Mouse (Mus musculus) frontal cortex, adult (tissue): ENCODE measurements at regions not wholly inside any gene's neighbourhood (a gene's known extent, or its start where the extent isn't known, plus 50 kb on each side); places are given as distances from the start of the nearest gene placed in this dataset.

Source experiments
- ATAC-seq: cut with Nextera tagmentation; 2 replicates; pipeline ENCODE4 v1.9.2; 2017; ENCODE audit warnings: mild to moderate bottlenecking, moderate library complexity, mixed read lengths; ENCODE audit not compliant: low TSS enrichment

DNA sequence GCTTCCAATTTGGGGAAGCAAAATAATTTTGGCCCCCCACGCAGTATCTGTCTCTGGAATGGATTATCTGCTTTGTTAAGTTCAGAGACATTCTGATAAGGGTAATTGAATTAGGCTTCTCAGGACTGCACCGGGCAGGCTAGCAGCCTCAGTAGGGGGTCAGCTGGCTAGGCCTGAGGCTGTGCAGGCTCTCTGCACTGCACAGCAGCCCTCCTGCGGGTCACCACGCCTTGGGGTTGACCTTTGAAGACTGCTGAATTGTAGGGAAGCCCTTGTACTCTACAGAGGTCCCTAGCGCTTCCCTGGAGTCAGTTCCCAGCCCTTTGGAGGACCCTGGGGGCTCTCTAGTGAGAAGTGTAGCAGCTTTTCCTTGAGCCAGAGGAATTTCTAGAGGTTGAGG is 78.5 kb upstream of the Six2 start:
- ATAC-seq = no peak

DNA sequence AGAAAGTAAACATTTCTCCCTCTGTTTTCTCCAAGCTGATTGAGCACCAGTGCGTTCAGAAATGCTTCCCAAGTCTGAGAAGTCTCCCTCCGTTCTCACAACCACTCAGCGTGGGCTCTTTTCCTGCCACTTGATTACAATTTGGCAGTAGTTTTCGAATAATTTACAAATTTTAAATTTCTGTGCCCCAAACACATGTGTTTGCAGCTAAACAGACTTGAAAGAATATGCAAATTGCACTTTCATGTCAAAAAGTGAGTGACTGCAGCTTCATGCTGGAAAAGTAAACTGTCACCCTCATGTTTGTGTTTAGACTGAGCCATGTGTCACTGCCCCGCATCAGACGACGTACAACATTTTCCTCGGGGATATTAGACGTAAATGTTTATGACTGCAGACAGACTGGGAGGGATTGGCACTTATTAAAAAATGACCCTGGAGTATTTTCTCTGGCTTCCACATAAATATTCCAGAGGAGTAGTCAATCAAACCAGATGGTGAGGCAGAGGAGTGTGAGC is 70.6 kb upstream of the Six2 start:
- no peak for ATAC-seq

DNA sequence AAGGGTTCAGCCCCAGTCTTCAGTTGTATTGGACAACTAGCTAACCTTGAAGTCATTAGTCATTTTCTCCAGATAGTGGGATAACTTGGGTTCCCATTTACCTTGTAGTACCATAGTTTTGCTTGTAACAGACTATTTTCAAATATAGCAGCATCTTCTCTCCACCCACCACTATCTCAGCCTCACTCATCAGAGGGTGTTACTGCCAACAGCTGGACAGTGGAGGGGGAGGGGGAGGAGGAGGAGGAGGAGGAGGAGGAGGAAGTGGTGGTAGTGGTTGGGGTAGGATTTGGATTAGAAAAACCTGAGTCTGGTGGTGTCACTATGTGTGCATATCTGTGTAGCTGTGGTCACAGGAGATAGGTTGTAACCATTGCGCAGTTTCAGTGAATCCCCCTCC is 69.6 kb upstream of the Six2 start:
- ATAC-seq = no peak

DNA sequence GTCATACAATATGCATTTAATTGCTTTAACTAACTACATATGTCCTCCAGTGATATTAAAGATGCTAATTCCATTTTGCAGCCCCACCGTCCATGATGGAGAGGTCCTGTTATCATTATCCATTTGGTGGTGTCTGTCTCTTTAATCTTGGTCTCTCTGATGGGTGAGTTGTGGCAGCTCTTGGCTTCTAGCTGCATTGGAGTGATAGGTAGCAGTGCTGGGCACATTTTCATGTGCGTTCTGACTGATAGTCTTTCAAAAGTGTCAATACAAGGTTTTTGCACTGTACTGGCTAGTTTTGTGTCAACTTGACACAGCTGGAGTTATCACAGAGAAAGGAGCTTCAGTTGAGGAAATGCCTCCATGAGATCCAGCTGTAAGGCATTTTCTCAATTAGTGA is 67.5 kb upstream of the Six2 start:
- ATAC-seq = no peak

DNA sequence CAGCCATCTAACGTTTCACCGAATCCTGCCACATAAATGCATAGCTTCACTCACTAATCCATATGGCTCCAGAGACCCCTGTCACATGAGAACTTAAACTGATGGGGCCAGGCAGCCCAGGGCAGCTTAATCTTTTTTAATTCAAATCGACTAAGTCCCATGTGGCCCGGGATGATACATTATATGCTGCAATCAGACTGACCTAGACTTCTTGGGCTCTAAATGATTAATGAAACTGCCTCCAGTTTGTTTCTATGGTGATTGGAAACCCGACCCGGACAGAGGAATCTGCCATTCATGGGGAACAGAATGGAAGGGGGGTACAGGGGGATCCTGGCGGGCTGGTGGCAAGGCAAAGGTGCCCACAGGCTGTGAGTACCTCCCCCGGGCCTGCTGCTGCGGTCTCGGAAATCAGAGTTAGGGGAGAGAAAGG is 60.6 kb upstream of the Six2 start:
- no peak for ATAC-seq

DNA sequence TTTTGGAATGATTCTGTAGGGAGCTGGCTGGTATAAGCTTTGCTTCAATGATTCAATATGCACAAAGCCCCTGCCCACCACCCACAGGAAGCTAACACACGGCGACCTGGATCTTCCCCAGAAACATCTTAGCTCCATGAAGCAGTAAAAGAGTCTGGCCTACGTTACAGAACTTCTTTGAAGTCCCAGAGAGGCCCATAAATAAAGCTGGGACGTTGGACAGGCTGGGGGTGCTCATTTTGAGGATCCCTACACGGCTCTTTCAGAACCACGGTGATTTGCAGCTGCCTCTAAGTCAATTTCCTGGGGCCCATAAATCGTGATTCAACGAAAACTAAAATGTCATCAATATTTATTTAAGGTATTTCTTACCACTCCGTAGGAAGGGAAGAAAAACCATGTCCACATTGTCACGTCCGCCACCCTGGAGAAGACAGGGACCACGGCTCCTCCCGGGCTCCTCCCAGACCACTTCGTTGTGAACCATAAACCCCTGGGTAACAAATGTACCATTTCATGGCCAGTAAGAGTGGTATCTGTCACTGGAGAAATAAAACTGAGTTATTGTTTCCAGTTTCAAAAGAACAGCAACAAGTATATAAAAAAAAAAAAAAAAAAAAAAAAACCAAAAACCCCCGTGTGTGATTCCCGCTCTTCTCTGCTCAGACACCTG is 60.0 kb upstream of the Six2 start:
- no peak for ATAC-seq
